Mouse (Mus musculus): ENCODE measurements around the gene Nrxn1.
A peak's percentile ranks its signal among the peaks of the same experiment; 100 is the strongest.
"Not testable (repeated sequence)": the region's sequence is repeated elsewhere in the genome, so short reads cannot be mapped to it uniquely, and the experiment has no call there.

The Nrxn1 gene

GRCm38 (mm10) chr17:90252196-90252595 is 840.7 kb downstream of the Nrxn1 start:
- peak; percentile 40 to 67 for DNase-seq

GRCm38 (mm10) chr17:90247071-90247849 is 845.6 kb downstream of the Nrxn1 start:
- no peak for DNase-seq

- no peak for DNase-seq
Measured at GRCm38 (mm10) chr17:90244339-90244738, 848.5 kb downstream of the Nrxn1 start.

GRCm38 (mm10) chr17:90238964-90239363 is 853.9 kb downstream of the Nrxn1 start:
- DNase-seq, result no peak

- DNase-seq, result no peak
Measured at GRCm38 (mm10) chr17:90238517-90238916, 854.4 kb downstream of the Nrxn1 start.

- not testable (repeated sequence) for DNase-seq
Measured at GRCm38 (mm10) chr17:90235674-90236073, 857.2 kb downstream of the Nrxn1 start.

- DNase-seq, result no peak
Measured at GRCm38 (mm10) chr17:90234806-90235205, 858.1 kb downstream of the Nrxn1 start.

- no peak for DNase-seq
Measured at GRCm38 (mm10) chr17:90208547-90208946, 884.3 kb downstream of the Nrxn1 start.

GRCm38 (mm10) chr17:90207617-90208016 is 885.3 kb downstream of the Nrxn1 start:
- DNase-seq, result no peak

GRCm38 (mm10) chr17:90203993-90204392 is 888.9 kb downstream of the Nrxn1 start:
- no peak for DNase-seq

- no peak for DNase-seq
Measured at GRCm38 (mm10) chr17:90202785-90203184, 890.1 kb downstream of the Nrxn1 start.

GRCm38 (mm10) chr17:90196772-90197171 is 896.1 kb downstream of the Nrxn1 start:
- DNase-seq, result peak in 1 of 2 experiments; percentile 31

GRCm38 (mm10) chr17:90141602-90142001 is 951.3 kb downstream of the Nrxn1 start:
- DNase-seq, result peak; percentile 37 to 67

GRCm38 (mm10) chr17:90130836-90131235 is 962.0 kb downstream of the Nrxn1 start:
- peak; percentile 52 to 73 for DNase-seq

- DNase-seq, result no peak
Measured at GRCm38 (mm10) chr17:90129183-90129582, 963.7 kb downstream of the Nrxn1 start.

GRCm38 (mm10) chr17:90127561-90127960 is 965.3 kb downstream of the Nrxn1 start:
- no peak for DNase-seq

GRCm38 (mm10) chr17:90122796-90123481 is 969.9 kb downstream of the Nrxn1 start:
- DNase-seq, result no peak

- no peak for DNase-seq
Measured at GRCm38 (mm10) chr17:90116241-90116640, 976.6 kb downstream of the Nrxn1 start.

- DNase-seq, result no peak
Measured at GRCm38 (mm10) chr17:90094999-90095398, 997.9 kb downstream of the Nrxn1 start.

- DNase-seq, result peak; percentile 97 to 98
Measured at GRCm38 (mm10) chr17:90088314-90088650, 1004.6 kb downstream of the Nrxn1 start.

- DNase-seq, result peak in 1 of 2 experiments; percentile 37
Measured at GRCm38 (mm10) chr17:90087616-90088313, 1005.1 kb downstream of the Nrxn1 start.

- DNase-seq, result peak; percentile 85 to 93
Measured at GRCm38 (mm10) chr17:90086826-90087225, 1006.0 kb downstream of the Nrxn1 start.

GRCm38 (mm10) chr17:90079003-90079402 is 1013.9 kb downstream of the Nrxn1 start:
- DNase-seq, result peak in 1 of 2 experiments; percentile 32

GRCm38 (mm10) chr17:90078488-90078887 is 1014.4 kb downstream of the Nrxn1 start:
- DNase-seq, result no peak

Measured in cerebellum, postnatal 25 days (tissue).